Mouse (Mus musculus) embryonic fibroblast, embryonic 13.5 days (primary cell): ENCODE results near the gene Gm13696.
"Not testable (repeated sequence)": the region's sequence is repeated elsewhere in the genome, so short reads cannot be mapped to it uniquely, and the experiment has no call there.

Source experiments
- CTCF ChIP-seq: IDR thresholded peaks from 2 replicates; pipeline ENCODE4 v1.5.1; 2011; ENCODE audit warnings: mild to moderate bottlenecking, control low read depth, low read length, moderate library complexity, borderline replicate concordance; ENCODE audit not compliant: insufficient read depth
- POLR2A ChIP-seq: IDR thresholded peaks from 2 replicates; pipeline ENCODE4 v1.6.1; 2011; ENCODE audit warnings: low read depth, mild to moderate bottlenecking, control low read depth, low read length, moderate library complexity

DNA sequence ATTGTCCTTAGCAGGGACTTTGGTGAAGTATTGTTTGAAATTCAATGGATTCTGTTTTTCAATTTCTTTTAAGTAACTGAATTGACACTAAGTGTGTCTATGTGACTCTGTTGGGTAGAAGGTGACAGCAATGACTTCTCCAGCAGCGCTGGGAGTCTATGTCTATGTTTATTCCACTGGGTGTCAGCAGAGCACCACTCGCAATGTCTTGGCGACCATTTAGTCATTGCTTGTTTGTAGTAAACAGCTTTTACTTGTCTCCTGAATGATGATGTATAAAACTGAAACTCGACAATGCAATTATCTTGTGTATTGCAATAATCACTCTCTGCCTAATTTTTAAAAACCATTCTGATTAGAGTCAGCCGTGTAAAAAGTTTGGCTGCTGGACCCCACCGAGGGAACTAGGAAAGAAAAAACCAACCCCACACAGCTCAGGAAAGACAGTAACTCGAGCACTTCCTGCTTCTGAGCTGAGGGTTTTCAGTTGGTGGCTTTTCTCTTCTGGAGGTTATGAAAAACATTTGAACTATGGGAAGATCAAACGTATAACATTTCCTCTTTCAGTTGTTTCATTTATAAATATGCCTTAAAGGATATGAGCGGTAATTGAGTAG is 20.8 kb downstream of the Gm13696 start:
- TF ChIP-seq POLR2A, CTCF: not testable (repeated sequence)
